Mouse (Mus musculus) lung, postnatal 36 days (tissue): ENCODE results near the gene Usp5.

ENCODE experiments used
- DNase-seq: peaks from one replicate; pipeline ENCODE4 v3.0.0; 2022; ENCODE audit warnings: mixed read lengths

The Usp5 gene

GRCm38 (mm10) chr6:124780917-124781316, 48.4 kb downstream of the Usp5 start:
- DNase-seq, result no peak

GRCm38 (mm10) chr6:124779984-124780416, 49.3 kb downstream of the Usp5 start:
- peak; percentile 50 for DNase-seq

- DNase-seq, result peak; percentile 82
Observed at GRCm38 (mm10) chr6:124779222-124779983, 49.9 kb downstream of the Usp5 start, which contains the start of gene Lrrc23. Gene Lrrc23 (minus strand): TSS chr6:124779727.

- no peak for DNase-seq
Observed at GRCm38 (mm10) chr6:124770511-124770910, 58.8 kb downstream of the Usp5 start.

- no peak for DNase-seq
Observed at GRCm38 (mm10) chr6:124770013-124770412, 59.3 kb downstream of the Usp5 start.

- no peak for DNase-seq
Observed at GRCm38 (mm10) chr6:124769101-124769765, 60.1 kb downstream of the Usp5 start, which contains the start of gene Eno2. Gene Eno2 (minus strand): TSS chr6:124769673.

GRCm38 (mm10) chr6:124768704-124769044, 60.6 kb downstream of the Usp5 start:
- DNase-seq, result no peak

- DNase-seq, result no peak
Observed at GRCm38 (mm10) chr6:124767920-124768703, 61.2 kb downstream of the Usp5 start.

- no peak for DNase-seq
Observed at GRCm38 (mm10) chr6:124767536-124767919, 61.8 kb downstream of the Usp5 start.

- DNase-seq, result no peak
Observed at GRCm38 (mm10) chr6:124765951-124766350, 63.3 kb downstream of the Usp5 start.
